Mouse (Mus musculus): ENCODE measurements around the gene Rpia.

GRCm38 (mm10) chr6:70722298-70722697 lies 69.7 kb downstream of the Rpia start:
- TF ChIP-seq CTCF (IDR thresholded peaks at IDR 0.05; ENCODE audit: control insufficient read depth, insufficient read depth, insufficient read length) (no peak), CEBPB (IDR thresholded peaks at IDR 0.05; ENCODE audit: low read depth) (no peak)

Data from C2C12 (cell line).